Mouse (Mus musculus) retina, adult 2 months (tissue): ENCODE results near the gene Btbd7.
A peak's percentile ranks its signal among the peaks of the same experiment; 100 is the strongest.

Source experiments
- DNase-seq: peaks from one replicate; pipeline ENCODE4 v3.0.0-alpha.2; 2012; ENCODE audit warnings: low read depth, low spot score

Gene Btbd7

GRCm38 (mm10) chr12:102878031-102878823 lies at the start of gene Btbd7:
Gene Btbd7 (minus strand): TSS chr12:102878471.
- peak; percentile 89 for DNase-seq

GRCm38 (mm10) chr12:102916073-102916472 lies 37.8 kb upstream of the Btbd7 start:
- no peak for DNase-seq

- no peak for DNase-seq
Measured at GRCm38 (mm10) chr12:102908191-102908590, 29.9 kb upstream of the Btbd7 start.

GRCm38 (mm10) chr12:102899091-102899490 lies 20.8 kb upstream of the Btbd7 start, which contains the start of gene Cox8c:
Gene Cox8c (plus strand): TSS chr12:102899316.
- DNase-seq: no peak

- DNase-seq: no peak
Measured at GRCm38 (mm10) chr12:102888568-102888967, 10.3 kb upstream of the Btbd7 start.

- no peak for DNase-seq
Measured at GRCm38 (mm10) chr12:102887366-102887765, 9.1 kb upstream of the Btbd7 start.

- no peak for DNase-seq
Measured at GRCm38 (mm10) chr12:102885735-102886134, 7.5 kb upstream of the Btbd7 start.

GRCm38 (mm10) chr12:102878901-102879300 lies 630 bp upstream of the Btbd7 start:
- DNase-seq: no peak

GRCm38 (mm10) chr12:102877301-102878030 lies 805 bp downstream of the Btbd7 start:
- DNase-seq: no peak

- no peak for DNase-seq
Measured at GRCm38 (mm10) chr12:102870527-102870926, 7.7 kb downstream of the Btbd7 start.

GRCm38 (mm10) chr12:102869802-102870201 lies 8.5 kb downstream of the Btbd7 start:
- DNase-seq: no peak

GRCm38 (mm10) chr12:102860806-102861205 lies 17.5 kb downstream of the Btbd7 start:
- DNase-seq: no peak

GRCm38 (mm10) chr12:102838271-102838670 lies 40.0 kb downstream of the Btbd7 start:
- DNase-seq: no peak

- no peak for DNase-seq
Measured at GRCm38 (mm10) chr12:102832746-102833300, 45.4 kb downstream of the Btbd7 start.

- no peak for DNase-seq
Measured at GRCm38 (mm10) chr12:102831888-102832287, 46.4 kb downstream of the Btbd7 start.

GRCm38 (mm10) chr12:102827119-102827518 lies 51.2 kb downstream of the Btbd7 start:
- no peak for DNase-seq

- DNase-seq: no peak
Measured at GRCm38 (mm10) chr12:102826399-102826798, 51.9 kb downstream of the Btbd7 start.

GRCm38 (mm10) chr12:102814858-102815257 lies 63.4 kb downstream of the Btbd7 start:
- no peak for DNase-seq

- no peak for DNase-seq
Measured at GRCm38 (mm10) chr12:102799528-102799927, 78.7 kb downstream of the Btbd7 start.

GRCm38 (mm10) chr12:102787927-102788326 lies 90.3 kb downstream of the Btbd7 start:
- DNase-seq: no peak

GRCm38 (mm10) chr12:102785593-102785985 lies 92.7 kb downstream of the Btbd7 start:
- DNase-seq: no peak

GRCm38 (mm10) chr12:102784899-102785592 lies 93.2 kb downstream of the Btbd7 start:
- no peak for DNase-seq
